Mouse (Mus musculus): ENCODE measurements at regions not wholly inside any gene's neighbourhood (a gene's known extent, or its start where the extent isn't known, plus 50 kb on each side); places are given as distances from the start of the nearest gene placed in this dataset.

- TF ChIP-seq CTCF (IDR thresholded peaks at IDR 0.05; ENCODE audit: low read depth) (no peak), EP300 (IDR thresholded peaks at IDR 0.05; ENCODE audit: low read depth) (no peak)
Measured at GRCm38 (mm10) chr10:44777214-44777613, 248.9 kb upstream of the Prdm1 start.

Data from liver, postnatal 0 days (tissue).